Mouse (Mus musculus) G1E-ER4 (cell line): ENCODE results near the gene Mat1a. TPM values are rescaled to one million over a fixed set of nuclear protein-coding genes. Genes with fewer than 3 reads are reported as not detected.

ENCODE experiments used
- GATA1 ChIP-seq: IDR thresholded peaks from one replicate; pipeline ENCODE4 v1.8.0; 2012; ENCODE audit warnings: low read length, inconsistent platforms
- polyA plus RNA-seq: library from polyadenylated mRNA; stranded (reverse); fragments of >175 nt; gene quantifications from 2 replicates; pipeline ENCODE4 v1.2.3, GENCODE M21; 2012

Mat1a gene
- polyA plus RNA-seq, 1 experiment, result not detected

DNA sequence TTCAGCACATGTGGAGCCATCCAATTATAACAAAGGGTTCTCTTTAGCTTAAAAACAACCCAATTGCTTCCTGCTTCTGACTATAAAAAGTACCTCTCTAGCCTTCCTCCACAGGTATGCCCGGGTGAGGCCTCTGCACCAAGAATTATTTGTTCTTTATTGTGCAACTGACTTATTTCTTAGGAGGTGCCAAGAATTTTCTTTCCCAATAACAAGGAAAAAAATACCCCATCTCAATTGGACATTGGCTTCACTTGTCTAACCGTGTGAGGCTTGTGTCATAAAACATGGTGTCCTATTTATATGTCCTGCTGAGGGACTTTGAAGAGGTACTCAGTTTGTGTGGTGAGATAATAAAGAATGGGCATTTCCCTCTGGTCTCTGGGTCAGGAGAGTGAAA lies 65.7 kb downstream of the Mat1a start:
- no peak for TF ChIP-seq GATA1

Other genes starting within 250 kb of the Mat1a start
- gene Sh2d4b, start 211.8 kb upstream of the Mat1a start, polyA plus RNA-seq, result not detected in 2 replicates
- gene Tspan14, start 138.2 kb upstream of the Mat1a start, polyA plus RNA-seq, result 4.9 and 7.9 TPM in 2 replicates
- gene Fam213a, start 91.2 kb upstream of the Mat1a start, polyA plus RNA-seq, result 13.4 and 16.4 TPM in 2 replicates
- not detected in 2 replicates for gene Dydc2, start 35.8 kb upstream of the Mat1a start, polyA plus RNA-seq
- gene Dydc1, start 32.1 kb upstream of the Mat1a start, polyA plus RNA-seq, result not detected in 2 replicates
- not detected in 2 replicates for gene Sftpa1, start 26.7 kb downstream of the Mat1a start, polyA plus RNA-seq
- gene Mbl1, start 46.4 kb downstream of the Mat1a start, polyA plus RNA-seq, result not detected in 2 replicates
- gene Sftpd, start 80.1 kb downstream of the Mat1a start, polyA plus RNA-seq, result not detected in 2 replicates
- not detected in 2 replicates for gene Gm2832, start 173.8 kb downstream of the Mat1a start, polyA plus RNA-seq
- not detected in 2 replicates for gene Gm5798, start 243.6 kb downstream of the Mat1a start, polyA plus RNA-seq